Mouse (Mus musculus): Measurements from ENCODE around the gene Mrps23. TPM values are rescaled to one million over a fixed set of nuclear protein-coding genes. Genes with fewer than 3 reads are reported as not detected.

The Mrps23 gene
- polyA plus RNA-seq, 1 experiment from 2014 or later, result 54.1 TPM

- Histone ChIP-seq H3K27me3 (replicated peaks; ENCODE audit: control insufficient read depth, insufficient read depth, low read length) (no peaks in the 10 kb centered on the region), H3K4me1 (replicated peaks; ENCODE audit: control insufficient read depth, insufficient read depth, low read length) (no peaks in the 10 kb centered on the region), H3K27ac (ENCODE audit: low read depth, low read length) (no peak overlapping the region), H3K36me3 (ENCODE audit: control insufficient read depth, insufficient read depth) (no peaks in the 10 kb centered on the region), H3K4me2 (replicated peaks; ENCODE audit: low read depth) (no peak overlapping the region), H3K9me3 (ENCODE audit: control insufficient read depth) (no peaks in the 10 kb centered on the region), H3K9ac (ENCODE audit: low read depth, low read length) (no peak overlapping the region), H3K4me3 (ENCODE audit: low read depth, low read length) (no peak overlapping the region)
- TF ChIP-seq CTCF (IDR thresholded peaks at IDR 0.05; ENCODE audit: low read depth), result no peak
- WGBS, result 87% methylated on average over 17 of the region's 17 CpGs
- no peak for ATAC-seq
Observed at GRCm38 (mm10) chr11:88227001-88227957, 23.1 kb downstream of the Mrps23 start.

GRCm38 (mm10) chr11:88231213-88231790 is 27.1 kb downstream of the Mrps23 start:
- Histone ChIP-seq H3K9ac (ENCODE audit: low read depth, low read length) (no peak overlapping the region), H3K36me3 (ENCODE audit: control insufficient read depth, insufficient read depth) (no peaks in the 10 kb centered on the region), H3K4me2 (replicated peaks; ENCODE audit: low read depth) (no peak overlapping the region), H3K27ac (ENCODE audit: low read depth, low read length) (no peak overlapping the region), H3K4me1 (replicated peaks; ENCODE audit: control insufficient read depth, insufficient read depth, low read length) (no peaks in the 10 kb centered on the region), H3K27me3 (replicated peaks; ENCODE audit: control insufficient read depth, insufficient read depth, low read length) (no peaks in the 10 kb centered on the region), H3K4me3 (ENCODE audit: low read depth, low read length) (no peak overlapping the region), H3K9me3 (ENCODE audit: control insufficient read depth) (no peaks in the 10 kb centered on the region)
- TF ChIP-seq CTCF (IDR thresholded peaks at IDR 0.05; ENCODE audit: low read depth), result no peak
- WGBS, result 84% methylated on average over 4 of the region's 4 CpGs
- no peak for ATAC-seq

- no peaks in the 10 kb centered on the region for H3K36me3 ChIP-seq (ENCODE audit: control insufficient read depth, insufficient read depth)
- ATAC-seq, result no peak
- no peaks in the 10 kb centered on the region for H3K9me3 ChIP-seq (ENCODE audit: control insufficient read depth)
- H3K27ac ChIP-seq (ENCODE audit: low read depth, low read length), result no peak overlapping the region
- WGBS, result 58% methylated on average over 17 of the region's 17 CpGs
- H3K4me3 ChIP-seq (ENCODE audit: low read depth, low read length), result no peak overlapping the region
- no peaks in the 10 kb centered on the region for H3K27me3 ChIP-seq (replicated peaks; ENCODE audit: control insufficient read depth, insufficient read depth, low read length)
- no peak overlapping the region for H3K4me2 ChIP-seq (replicated peaks; ENCODE audit: low read depth)
- no peaks in the 10 kb centered on the region for H3K4me1 ChIP-seq (replicated peaks; ENCODE audit: control insufficient read depth, insufficient read depth, low read length)
- no peak for TF ChIP-seq CTCF (IDR thresholded peaks at IDR 0.05; ENCODE audit: low read depth)
- no peak overlapping the region for H3K9ac ChIP-seq (ENCODE audit: low read depth, low read length)
Observed at GRCm38 (mm10) chr11:88233528-88234427, 29.6 kb downstream of the Mrps23 start.

GRCm38 (mm10) chr11:88234789-88235188 is 30.6 kb downstream of the Mrps23 start:
- H3K36me3 ChIP-seq (ENCODE audit: control insufficient read depth, insufficient read depth), result no peaks in the 10 kb centered on the region
- no peak overlapping the region for H3K4me3 ChIP-seq (ENCODE audit: low read depth, low read length)
- peak overlapping the region; percentile 67 for H3K4me2 ChIP-seq (replicated peaks; ENCODE audit: low read depth)
- no peak for ATAC-seq
- no peaks in the 10 kb centered on the region for H3K9me3 ChIP-seq (ENCODE audit: control insufficient read depth)
- no peaks in the 10 kb centered on the region for H3K27me3 ChIP-seq (replicated peaks; ENCODE audit: control insufficient read depth, insufficient read depth, low read length)
- H3K27ac ChIP-seq (ENCODE audit: low read depth, low read length), result no peak overlapping the region; the same call in 1 of the 2 replicates
- no peak for TF ChIP-seq CTCF (IDR thresholded peaks at IDR 0.05; ENCODE audit: low read depth)
- WGBS, result 45% methylated on average over 4 of the region's 4 CpGs
- H3K9ac ChIP-seq (ENCODE audit: low read depth, low read length), result no peak overlapping the region
- no peaks in the 10 kb centered on the region for H3K4me1 ChIP-seq (replicated peaks; ENCODE audit: control insufficient read depth, insufficient read depth, low read length)

- peak; percentile 73 for ATAC-seq
- peak overlapping the region; percentile 8; the same call in 1 of the 2 replicates for H3K9ac ChIP-seq (ENCODE audit: low read depth, low read length)
Observed at GRCm38 (mm10) chr11:88235221-88236203, 31.3 kb downstream of the Mrps23 start.

More at GRCm38 (mm10) chr11:88235221-88236203, 31.3 kb downstream of the Mrps23 start:
- no peaks in the 10 kb centered on the region for H3K4me1 ChIP-seq (replicated peaks; ENCODE audit: control insufficient read depth, insufficient read depth, low read length)
- no peaks in the 10 kb centered on the region for H3K36me3 ChIP-seq (ENCODE audit: control insufficient read depth, insufficient read depth)
- H3K27ac ChIP-seq (ENCODE audit: low read depth, low read length), result peak overlapping the region; percentile 55; the same call in 1 of the 2 replicates
- H3K4me3 ChIP-seq (ENCODE audit: low read depth, low read length), result peak overlapping the region; percentile 29
- no peaks in the 10 kb centered on the region for H3K9me3 ChIP-seq (ENCODE audit: control insufficient read depth)
- WGBS, result 9% methylated on average over 23 of the region's 23 CpGs
- H3K27me3 ChIP-seq (replicated peaks; ENCODE audit: control insufficient read depth, insufficient read depth, low read length), result no peaks in the 10 kb centered on the region
- no peak for TF ChIP-seq CTCF (IDR thresholded peaks at IDR 0.05; ENCODE audit: low read depth)
- H3K4me2 ChIP-seq (replicated peaks; ENCODE audit: low read depth), result peak overlapping the region; percentile 67
